Mouse (Mus musculus) stomach, embryonic 16.5 days (tissue): ENCODE results near the gene Trp53. TPM values are rescaled to one million over a fixed set of nuclear protein-coding genes. Genes with fewer than 3 reads are reported as not detected.

Experiments used
- ATAC-seq: fragments of 200-750 bp; cut with Nextera tagmentation; 2 replicates; pipeline ENCODE4 v1.8.0; 2017; ENCODE audit warnings: moderate number of reproducible peaks, moderate TSS enrichment; ENCODE audit not compliant: insufficient read depth, low FRiP score
- H3K27ac ChIP-seq: fragments of 300-500 bp; sonication (generic); 2 replicates; pipeline ENCODE4 v1.5.1; 2014; ENCODE audit warnings: low read length
- H3K27me3 ChIP-seq: fragments of 300-500 bp; sonication (generic); 2 replicates; pipeline ENCODE4 v1.6.1; 2014; ENCODE audit warnings: low read length, control low read depth, mixed read lengths; ENCODE audit not compliant: control insufficient read depth, insufficient read depth
- H3K36me3 ChIP-seq: fragments of 300-500 bp; sonication (generic); 2 replicates; pipeline ENCODE4 v1.6.1; 2014; ENCODE audit warnings: low read length; ENCODE audit not compliant: control insufficient read depth, insufficient read depth
- H3K4me1 ChIP-seq: fragments of 300-500 bp; sonication (generic); 2 replicates; pipeline ENCODE4 v1.6.1; 2014; ENCODE audit warnings: low read length, control low read depth, mixed read lengths; ENCODE audit not compliant: control insufficient read depth, insufficient read depth
- H3K4me2 ChIP-seq: fragments of 300-500 bp; sonication (generic); 2 replicates; pipeline ENCODE4 v1.6.1; 2014; ENCODE audit warnings: low read depth, low read length, mixed read lengths
- H3K4me3 ChIP-seq: fragments of 300-500 bp; sonication (generic); replicated peaks from 2 replicates; pipeline ENCODE4 v1.5.1; 2014; ENCODE audit warnings: mild to moderate bottlenecking, low read length
- H3K9ac ChIP-seq: fragments of 300-500 bp; sonication (generic); 2 replicates; pipeline ENCODE4 v1.6.1; 2014; ENCODE audit warnings: low read length
- H3K9me3 ChIP-seq: fragments of 300-500 bp; sonication (generic); replicated peaks from 2 replicates; pipeline ENCODE4 v1.6.1; 2016; ENCODE audit warnings: low read length, control low read depth; ENCODE audit not compliant: control insufficient read depth
- WGBS: fragments of 180-500 bp; shearing (Covaris S2); extraction: QIAGEN DNeasy Blood & Tissue Kit; methylation state at CpG from one replicate; pipeline ENCODE4 v1.1.7; 2014; 5-methylcytosine and 5-hydroxymethylcytosine counted together
- polyA plus RNA-seq: library from polyadenylated mRNA; unstranded; fragments of >200 nt; fragmentation: Nextera tagmentation; extraction: Ambion mirVana; gene quantifications from 2 replicates; pipeline ENCODE4 v1.2.1, GENCODE M21; 2015

Gene Trp53
- polyA plus RNA-seq, 1 experiment from 2014 or later: 118 TPM

DNA sequence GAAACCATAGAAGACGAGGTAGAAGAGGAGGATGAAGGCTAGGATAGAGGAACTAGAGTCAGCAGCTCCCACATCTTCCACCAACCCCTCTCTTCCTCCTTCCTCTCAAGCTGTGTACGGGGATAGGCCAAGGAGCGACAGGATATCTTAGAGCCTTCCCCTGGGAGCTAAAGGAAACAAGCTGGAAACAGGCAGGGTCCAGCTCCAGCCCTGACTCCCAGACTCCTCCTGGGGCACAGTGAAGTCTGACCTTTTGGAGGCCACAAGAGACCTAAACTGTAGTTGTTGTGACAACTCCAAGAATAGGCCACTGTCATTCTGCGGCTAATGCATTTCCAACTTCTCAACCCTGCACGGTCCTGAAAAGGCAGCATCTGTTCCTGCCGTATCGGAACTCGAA is 23.4 kb downstream of the Trp53 start:
- Histone ChIP-seq H3K27ac (no peak overlapping the region), H3K4me3 (no peak overlapping the region), H3K9ac (no peak overlapping the region), H3K4me2 (no peak overlapping the region), H3K27me3 (peaks cover 5% of the 10 kb centered on the region; the same call in 1 of the 2 replicates), H3K36me3 (no peaks in the 10 kb centered on the region), H3K4me1 (peaks cover 41% of the 10 kb centered on the region), H3K9me3 (no peaks in the 10 kb centered on the region)
- 79% methylated on average over 8 of the region's 8 CpGs for WGBS
- no peak for ATAC-seq

DNA sequence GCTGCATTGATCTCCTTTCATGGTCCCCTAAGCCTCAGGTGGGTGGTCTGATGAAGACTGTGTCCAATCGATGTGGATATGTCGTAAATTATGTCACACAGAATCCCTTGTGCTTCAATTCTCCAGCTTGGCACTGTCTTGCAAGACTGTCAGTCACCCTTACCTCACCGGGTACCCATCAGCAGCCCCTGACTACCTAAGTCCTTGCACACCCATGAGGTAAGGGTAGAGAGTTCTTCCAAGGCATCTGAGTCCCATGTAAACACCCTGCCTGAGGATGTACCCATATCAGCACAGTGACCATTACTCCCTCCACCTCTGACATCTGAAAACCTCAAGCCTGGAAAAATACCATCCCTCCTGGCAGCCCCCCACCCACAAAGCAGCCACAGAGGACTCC is 24.2 kb downstream of the Trp53 start:
- Histone ChIP-seq H3K4me3 (peak overlapping the region; percentile 58), H3K27me3 (peaks cover 5% of the 10 kb centered on the region; the same call in 1 of the 2 replicates), H3K9ac (peak overlapping the region; percentile 70), H3K9me3 (no peaks in the 10 kb centered on the region), H3K27ac (no peak overlapping the region), H3K4me2 (peak overlapping the region; percentile 93), H3K4me1 (peaks cover 41% of the 10 kb centered on the region), H3K36me3 (no peaks in the 10 kb centered on the region)
- no peak for ATAC-seq
- WGBS: 53% methylated on average over 3 of the region's 3 CpGs

DNA sequence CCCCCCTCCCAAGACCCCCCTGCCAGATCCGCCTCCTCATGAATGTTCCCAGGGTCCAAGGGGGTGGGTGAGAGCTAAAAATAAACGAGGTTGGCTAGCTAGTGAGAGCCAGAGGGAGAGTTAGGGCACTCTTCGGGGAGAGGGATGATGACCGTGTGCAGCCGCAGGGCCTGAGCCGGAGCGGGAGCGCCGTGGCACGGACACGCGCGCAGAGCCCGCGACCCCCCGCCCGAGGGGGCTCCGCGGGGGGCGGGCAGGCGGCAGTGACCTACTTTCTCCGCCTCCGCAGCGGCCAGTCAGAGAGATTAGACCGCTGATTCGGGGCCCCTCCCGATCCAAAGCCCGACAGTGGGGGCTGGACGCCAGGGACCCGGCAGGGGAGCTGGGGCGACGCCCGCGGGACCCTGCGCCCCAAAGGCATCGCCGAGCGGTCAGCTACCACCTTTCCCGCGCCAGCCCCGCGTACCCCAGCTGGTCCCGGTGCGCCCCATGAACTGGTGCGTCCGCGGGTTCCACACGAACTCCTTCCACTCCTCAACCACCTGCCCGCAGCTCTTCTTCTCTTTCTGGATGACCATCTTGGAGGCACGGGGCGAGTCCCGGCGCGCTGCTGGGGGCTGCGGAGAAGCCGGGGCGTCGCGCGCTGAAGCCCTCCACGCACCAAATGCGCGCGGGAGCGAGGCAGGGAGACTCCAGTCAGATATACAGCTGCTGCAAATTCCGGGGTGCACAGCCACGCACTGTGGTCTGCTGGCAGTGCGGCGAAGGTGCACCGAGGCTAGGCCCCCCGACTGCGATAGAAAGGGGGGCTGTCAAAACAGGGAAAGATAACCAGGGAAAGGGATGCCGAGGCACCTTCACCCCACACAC is 24.9 kb downstream of the Trp53 start:
- Histone ChIP-seq H3K9ac (peak overlapping the region; percentile 70), H3K4me1 (peaks cover 36% of the 10 kb centered on the region), H3K36me3 (no peaks in the 10 kb centered on the region), H3K4me3 (peak overlapping the region; percentile 58), H3K4me2 (peak overlapping the region; percentile 93), H3K9me3 (no peaks in the 10 kb centered on the region), H3K27ac (0 out of 2 replicates have a peak overlapping the region, but pooled peaks have one; percentile 36), H3K27me3 (peaks cover 5% of the 10 kb centered on the region; the same call in 1 of the 2 replicates)
- WGBS: under 1% methylated on average over 71 of the region's 73 CpGs
- peak; percentile 38 for ATAC-seq

DNA sequence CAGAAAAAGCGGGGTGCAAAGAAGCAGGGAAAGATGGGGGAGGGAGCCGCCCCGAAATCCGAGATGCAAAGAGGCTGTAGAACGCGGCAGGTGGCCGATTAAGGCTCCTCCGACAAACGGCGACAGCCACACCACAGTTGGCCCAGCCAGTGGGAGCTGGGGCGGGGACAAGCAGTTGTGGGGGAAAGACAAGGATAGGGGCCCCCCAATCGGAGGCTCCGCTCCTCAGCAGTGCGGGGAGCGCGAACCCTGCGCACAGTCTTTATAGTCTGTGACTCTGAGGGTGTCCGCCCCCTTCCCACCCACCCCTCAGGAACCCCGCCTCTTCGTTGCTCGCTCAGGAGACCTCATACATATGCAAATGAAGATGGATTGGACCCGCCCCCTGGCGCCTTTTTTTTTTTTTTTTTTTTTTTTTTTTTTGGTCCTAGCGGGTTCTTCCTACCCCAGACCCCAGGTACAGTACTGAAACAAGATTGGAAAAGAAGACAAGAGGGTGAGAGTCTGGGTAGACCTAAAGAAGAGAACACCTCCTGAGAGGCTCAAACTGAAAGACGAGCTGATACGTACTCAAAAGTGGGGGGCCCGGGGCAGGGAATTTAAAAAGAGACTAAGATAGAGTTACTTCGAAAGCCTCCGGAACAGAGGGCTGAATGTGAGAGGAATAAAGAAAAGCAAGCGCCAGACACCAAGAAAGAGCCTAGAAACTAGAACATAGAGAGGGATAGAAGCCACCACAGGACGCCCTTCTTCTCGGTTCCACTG is 25.7 kb downstream of the Trp53 start, which contains the start of gene Atp1b2:
Gene Atp1b2, minus strand, starts transcription at position 217 of the 765 bp plus-strand sequence.
- Histone ChIP-seq H3K27me3 (peaks cover 5% of the 10 kb centered on the region; the same call in 1 of the 2 replicates), H3K27ac (0 out of 2 replicates have a peak within 1 kb of the TSS, but pooled peaks have one; percentile 36), H3K36me3 (no peaks in the 10 kb centered on the region), H3K4me3 (peak within 1 kb of the TSS; percentile 58), H3K9me3 (no peaks in the 10 kb centered on the region), H3K4me1 (peaks cover 29% of the 10 kb centered on the region; the same call in 1 of the 2 replicates), H3K4me2 (peak within 1 kb of the TSS; percentile 93), H3K9ac (peak within 1 kb of the TSS; percentile 70)
- peak; percentile 89 for ATAC-seq
- WGBS: 3% methylated on average over 32 of the region's 32 CpGs

DNA sequence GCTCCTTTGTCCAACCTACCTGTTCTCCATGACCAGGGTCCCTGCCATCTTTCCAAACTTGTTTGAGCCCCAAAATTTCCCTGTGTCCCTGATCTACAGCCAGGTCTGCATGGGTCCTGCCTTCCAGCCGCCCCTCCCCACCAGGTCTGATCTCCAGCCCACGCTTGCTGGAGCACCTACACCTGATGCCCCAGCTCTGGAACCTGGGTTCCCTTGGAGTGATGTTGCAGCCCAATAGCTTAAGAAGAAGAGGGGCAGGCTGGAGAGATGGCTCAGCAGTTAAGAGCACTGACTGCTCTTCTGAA is 26.3 kb downstream of the Trp53 start:
- Histone ChIP-seq H3K27ac (no peak overlapping the region), H3K4me2 (peak overlapping the region; percentile 93), H3K4me3 (peak overlapping the region; percentile 58), H3K9ac (peak overlapping the region; percentile 53; the same call in 1 of the 2 replicates), H3K27me3 (peaks cover 5% of the 10 kb centered on the region; the same call in 1 of the 2 replicates), H3K4me1 (peaks cover 24% of the 10 kb centered on the region; the same call in 1 of the 2 replicates), H3K36me3 (no peaks in the 10 kb centered on the region), H3K9me3 (no peaks in the 10 kb centered on the region)
- no peak for ATAC-seq
- 48% methylated on average over 2 of the region's 2 CpGs for WGBS

DNA sequence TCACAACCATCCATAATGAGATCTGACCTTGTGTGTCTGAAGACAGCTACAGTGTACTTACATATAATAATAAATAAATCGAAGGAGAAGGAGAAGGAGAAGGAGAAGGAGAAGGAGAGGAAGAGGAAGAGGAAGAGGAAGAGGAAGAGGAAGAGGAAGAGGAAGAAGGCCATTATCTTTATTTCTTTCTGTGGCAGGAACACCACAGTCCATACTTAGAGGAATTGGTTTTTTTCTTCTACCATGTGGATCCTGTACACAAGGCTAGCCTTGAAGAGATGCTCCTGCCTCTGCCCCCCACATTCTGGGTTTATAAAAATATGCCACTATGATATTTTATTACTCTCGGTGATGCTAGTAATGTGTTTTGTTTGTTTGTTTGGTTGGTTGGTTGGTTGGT is 26.7 kb downstream of the Trp53 start:
- H3K4me2 ChIP-seq: no peak overlapping the region
- peaks cover 20% of the 10 kb centered on the region; the same call in 1 of the 2 replicates for H3K4me1 ChIP-seq
- H3K4me3 ChIP-seq: no peak overlapping the region
- H3K9ac ChIP-seq: no peak overlapping the region
- no peaks in the 10 kb centered on the region for H3K36me3 ChIP-seq
- H3K27ac ChIP-seq: no peak overlapping the region
- ATAC-seq: no peak
- H3K9me3 ChIP-seq: no peaks in the 10 kb centered on the region
- 80% methylated on average over 2 of the region's 2 CpGs for WGBS
- H3K27me3 ChIP-seq: peaks cover 5% of the 10 kb centered on the region; the same call in 1 of the 2 replicates

DNA sequence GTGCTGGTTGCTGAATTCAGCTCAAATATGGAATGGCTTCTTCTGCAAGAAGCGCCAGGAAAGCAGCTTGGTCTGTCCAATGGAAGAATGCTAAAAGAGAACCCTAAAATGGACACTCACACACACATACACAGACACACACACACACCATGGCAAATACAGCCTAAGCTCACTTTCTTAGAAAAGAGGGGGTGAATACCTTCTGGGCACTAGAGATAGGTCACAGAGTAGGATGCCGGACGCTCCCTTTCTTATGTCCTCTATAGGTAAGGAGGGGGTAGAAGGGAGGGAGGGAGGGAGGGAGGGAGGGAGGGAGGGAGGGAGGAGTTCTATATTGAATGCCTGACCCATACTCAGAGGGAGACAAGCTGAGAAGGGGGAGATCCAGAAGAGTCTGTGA is 28.4 kb downstream of the Trp53 start:
- 74% methylated on average over 3 of the region's 3 CpGs for WGBS
- no peak for ATAC-seq
- Histone ChIP-seq H3K9me3 (no peaks in the 10 kb centered on the region), H3K4me2 (no peak overlapping the region), H3K27ac (no peak overlapping the region), H3K27me3 (peaks cover 5% of the 10 kb centered on the region; the same call in 1 of the 2 replicates), H3K4me1 (peaks cover 16% of the 10 kb centered on the region; the same call in 1 of the 2 replicates), H3K4me3 (no peak overlapping the region), H3K36me3 (no peaks in the 10 kb centered on the region), H3K9ac (no peak overlapping the region)

DNA sequence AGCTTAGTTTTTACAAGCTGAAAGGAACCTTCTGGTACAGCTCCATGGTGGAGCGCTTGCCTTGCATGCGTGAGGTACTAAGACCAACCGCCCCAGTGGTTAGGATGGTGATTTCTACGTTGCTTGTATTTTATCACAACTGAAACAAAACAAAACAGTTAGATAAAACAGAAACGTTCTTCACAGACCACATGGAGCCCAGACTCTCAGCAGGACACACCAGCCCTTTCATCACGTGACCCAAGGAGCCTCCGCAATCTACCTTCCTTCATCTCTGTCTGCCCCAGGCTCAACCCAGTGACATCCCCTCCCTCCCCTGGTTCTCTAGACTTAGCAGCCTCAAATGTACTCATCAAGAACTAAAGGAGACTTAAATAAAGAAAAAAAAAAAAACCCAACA is 29.3 kb downstream of the Trp53 start:
- H3K9ac ChIP-seq: no peak overlapping the region
- H3K27me3 ChIP-seq: peaks cover 2% of the 10 kb centered on the region; the same call in 1 of the 2 replicates
- no peak for ATAC-seq
- 58% methylated on average over 7 of the region's 7 CpGs for WGBS
- no peak overlapping the region for H3K27ac ChIP-seq
- no peak overlapping the region for H3K4me2 ChIP-seq
- no peaks in the 10 kb centered on the region for H3K9me3 ChIP-seq
- peaks cover 16% of the 10 kb centered on the region for H3K4me1 ChIP-seq
- H3K4me3 ChIP-seq: no peak overlapping the region
- no peaks in the 10 kb centered on the region for H3K36me3 ChIP-seq

DNA sequence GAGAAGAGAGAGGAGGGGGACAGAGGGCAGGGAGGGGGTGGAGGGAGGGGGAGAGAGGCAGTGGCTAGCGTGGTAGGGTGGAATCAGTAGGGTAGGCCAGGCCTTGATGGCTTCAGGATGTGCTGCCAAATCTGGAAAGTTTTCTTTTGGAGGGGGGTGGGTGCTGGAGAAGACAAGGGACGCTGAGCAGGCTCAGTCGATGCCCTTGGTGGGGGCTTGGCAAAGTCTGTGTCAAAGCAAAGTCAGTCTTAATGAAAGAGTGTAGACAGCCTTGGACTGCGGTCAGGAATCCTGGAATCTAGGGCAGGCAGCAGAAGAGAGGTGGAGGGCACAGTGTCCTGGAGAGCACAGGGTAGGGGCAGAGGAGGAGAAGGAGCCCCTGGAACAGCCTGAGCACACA is 30.7 kb downstream of the Trp53 start:
- Histone ChIP-seq H3K9me3 (no peaks in the 10 kb centered on the region), H3K4me3 (no peak overlapping the region), H3K4me2 (no peak overlapping the region), H3K27ac (no peak overlapping the region), H3K9ac (no peak overlapping the region), H3K4me1 (peaks cover 8% of the 10 kb centered on the region), H3K27me3 (no peaks in the 10 kb centered on the region), H3K36me3 (no peaks in the 10 kb centered on the region)
- ATAC-seq: no peak
- WGBS: 50% methylated on average over 4 of the region's 4 CpGs
